Mouse (Mus musculus) limb, embryonic 14.5 days (tissue): ENCODE data around the gene Evx2. TPM values are rescaled to one million over a fixed set of nuclear protein-coding genes. Genes with fewer than 3 reads are reported as not detected.

ENCODE experiments used
- ATAC-seq: fragments of 200-750 bp; cut with Nextera tagmentation; 2 replicates; pipeline ENCODE4 v1.8.0; 2017; ENCODE audit warnings: low read depth, moderate number of reproducible peaks, moderate TSS enrichment; ENCODE audit not compliant: low FRiP score
- DNase-seq: peaks from one replicate; pipeline ENCODE4 v3.0.0-alpha.2; 2015; ENCODE audit warnings: low spot score
- H3K27ac ChIP-seq: fragments of 300-500 bp; sonication (generic); replicated peaks from 2 replicates; pipeline ENCODE4 v1.5.1; 2014; ENCODE audit warnings: low read depth, mild to moderate bottlenecking, low read length, moderate library complexity, mixed read lengths
- H3K27me3 ChIP-seq: fragments of 300-500 bp; sonication (generic); 2 replicates; pipeline ENCODE4 v1.6.1; 2014; ENCODE audit warnings: low read length, mixed read lengths; ENCODE audit not compliant: control insufficient read depth, insufficient read depth
- H3K36me3 ChIP-seq: fragments of 300-500 bp; sonication (generic); 2 replicates; pipeline ENCODE4 v1.6.1; 2014; ENCODE audit warnings: mild to moderate bottlenecking, low read length, moderate library complexity, mixed read lengths; ENCODE audit not compliant: control insufficient read depth, insufficient read depth
- H3K4me1 ChIP-seq: fragments of 300-500 bp; sonication (generic); 2 replicates; pipeline ENCODE4 v1.6.1; 2014; ENCODE audit warnings: antibody characterized with exemption, low read length, mixed read lengths; ENCODE audit not compliant: control insufficient read depth, insufficient read depth
- H3K4me2 ChIP-seq: fragments of 300-500 bp; sonication (generic); replicated peaks from 2 replicates; pipeline ENCODE4 v1.6.1; 2014; ENCODE audit warnings: low read depth, mild to moderate bottlenecking, low read length, moderate library complexity; ENCODE audit not compliant: severe bottlenecking
- H3K4me3 ChIP-seq: fragments of 300-500 bp; sonication (generic); replicated peaks from 2 replicates; pipeline ENCODE4 v1.5.1; 2014; ENCODE audit warnings: low read length
- H3K9ac ChIP-seq: fragments of 300-500 bp; sonication (generic); 2 replicates; pipeline ENCODE4 v1.6.1; 2014; ENCODE audit warnings: mild to moderate bottlenecking, low read depth, low read length, moderate library complexity; ENCODE audit not compliant: severe bottlenecking
- H3K9me3 ChIP-seq: fragments of 300-500 bp; sonication (generic); 2 replicates; pipeline ENCODE4 v1.6.1; 2016; ENCODE audit warnings: low read length; ENCODE audit not compliant: control insufficient read depth
- POLR2A ChIP-seq: fragments of 200-500 bp; IDR thresholded peaks from 2 replicates; pipeline ENCODE4 v1.8.0; 2012; ENCODE audit warnings: inconsistent platforms, mild to moderate bottlenecking, moderate library complexity, borderline replicate concordance; ENCODE audit not compliant: insufficient read depth, insufficient read length; ENCODE audit errors: extremely low read depth
- WGBS: fragments of 180-500 bp; shearing (Covaris S2); extraction: QIAGEN DNeasy Blood & Tissue Kit; methylation state at CpG from one replicate; pipeline ENCODE4 v1.1.7; 2014; 5-methylcytosine and 5-hydroxymethylcytosine counted together
- polyA plus RNA-seq, 2 experiments: library from polyadenylated mRNA; depleted of rRNA in 1 of 2; stranded (reverse) in 1 of 2; unstranded in 1 of 2; fragments of >200 nt; fragmentation: Nextera tagmentation in 1 of 2; extraction: Ambion mirVana in 1 of 2; gene quantifications; 2 replicates each; pipeline versions ENCODE4 v1.2.1 to v1.2.3; 2012 to 2014

The Evx2 gene
- polyA plus RNA-seq, 2 experiments, result 2.3 to 8.9 TPM

DNA sequence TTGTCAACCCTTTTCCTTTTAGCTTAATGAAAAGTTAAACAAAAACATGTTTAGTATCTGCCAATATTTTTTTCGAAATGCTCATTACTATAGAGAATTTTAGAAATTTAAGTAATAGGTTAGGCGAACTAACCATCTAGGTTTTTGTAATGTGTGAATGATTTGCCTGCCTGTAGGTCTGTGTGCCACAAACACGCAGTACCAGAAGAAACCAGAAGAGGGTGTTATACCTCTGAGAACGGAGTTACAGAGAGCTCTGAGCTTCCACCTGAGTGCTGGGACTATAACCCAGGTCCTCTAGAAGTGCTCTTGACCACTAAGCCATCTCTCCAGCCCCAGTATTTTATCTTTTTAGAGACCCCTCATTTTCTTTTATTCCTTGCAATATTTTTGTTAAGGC lies 23.9 kb downstream of the Evx2 start:
- H3K4me3 ChIP-seq, result no peak overlapping the region
- H3K4me1 ChIP-seq, result no peaks in the 10 kb centered on the region
- H3K36me3 ChIP-seq, result no peaks in the 10 kb centered on the region
- H3K9me3 ChIP-seq, result peaks cover 4% of the 10 kb centered on the region; the same call in 1 of the 2 replicates
- no peak overlapping the region for H3K27ac ChIP-seq
- no peak overlapping the region for H3K4me2 ChIP-seq
- no peaks in the 10 kb centered on the region for H3K27me3 ChIP-seq
- ATAC-seq, result no peak
- H3K9ac ChIP-seq, result no peak overlapping the region
- no peak for TF ChIP-seq POLR2A
- WGBS, result 67% methylated on average over 4 of the region's 4 CpGs
- no peak for DNase-seq

- DNase-seq, result peak; percentile 50
- peak overlapping the region; percentile 47 for H3K4me2 ChIP-seq
These were observed 39.0 kb downstream of the Evx2 start for GRCm38 (mm10) chr2:74620368-74620767.

DNA sequence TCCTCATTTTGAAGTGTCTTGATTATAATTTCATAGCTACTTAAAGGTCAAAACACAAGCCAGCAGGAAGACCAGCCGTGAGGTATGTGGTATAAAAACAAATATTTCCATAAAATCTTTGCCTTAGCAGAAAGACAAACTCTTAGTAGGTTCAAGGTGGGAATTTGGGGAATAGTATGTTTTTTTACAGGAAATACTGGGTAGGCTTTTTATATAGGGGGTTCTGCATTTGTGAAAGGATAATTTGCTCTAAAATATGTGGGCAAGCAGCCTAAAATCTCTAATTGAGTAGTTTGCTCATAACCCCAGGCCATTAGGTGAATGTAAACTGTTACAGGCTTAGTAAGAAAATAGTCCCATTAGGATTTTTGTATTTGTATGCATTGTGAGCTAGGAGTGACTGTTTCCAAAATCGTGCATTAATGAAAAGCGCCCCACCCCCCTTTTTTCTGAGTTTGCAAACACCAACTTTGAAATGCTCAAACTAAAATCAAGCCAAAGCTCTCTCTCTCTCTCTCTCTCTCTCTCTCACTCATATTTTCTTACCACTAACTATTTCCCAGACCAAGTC lies 39.6 kb downstream of the Evx2 start:
- no peaks in the 10 kb centered on the region for H3K9me3 ChIP-seq
- H3K4me2 ChIP-seq, result peak overlapping the region; percentile 47
- H3K27me3 ChIP-seq, result no peaks in the 10 kb centered on the region
- DNase-seq (peak; percentile 69), ATAC-seq (peak; percentile 58)
- H3K27ac ChIP-seq, result peak overlapping the region; percentile 87; the same call in 1 of the 2 replicates
- TF ChIP-seq POLR2A, result no peak
- peak overlapping the region; percentile 6; the same call in 1 of the 2 replicates for H3K9ac ChIP-seq
- WGBS, result 29% methylated on average over 3 of the region's 3 CpGs
- no peaks in the 10 kb centered on the region for H3K36me3 ChIP-seq
- H3K4me3 ChIP-seq, result no peak overlapping the region; the same call in 1 of the 2 replicates
- H3K4me1 ChIP-seq, result peaks cover 10% of the 10 kb centered on the region; the same call in 1 of the 2 replicates

More at GRCm38 (mm10) chr2:74620368-74620767, 39.0 kb downstream of the Evx2 start:
- Histone ChIP-seq H3K27me3 (no peaks in the 10 kb centered on the region), H3K4me3 (peak overlapping the region; percentile 22), H3K27ac (peak overlapping the region; percentile 87), H3K36me3 (no peaks in the 10 kb centered on the region), H3K9ac (peak overlapping the region; percentile 6; the same call in 1 of the 2 replicates), H3K4me1 (peaks cover 10% of the 10 kb centered on the region; the same call in 1 of the 2 replicates), H3K9me3 (no peaks in the 10 kb centered on the region)
- ATAC-seq, result peak; percentile 24; the same call in 1 of the 2 replicates
- 38% methylated on average over 10 of the region's 10 CpGs for WGBS
- TF ChIP-seq POLR2A, result no peak

GRCm38 (mm10) chr2:74617706-74618105 lies 41.7 kb downstream of the Evx2 start:
- Histone ChIP-seq H3K4me1 (peaks cover 10% of the 10 kb centered on the region; the same call in 1 of the 2 replicates), H3K36me3 (no peaks in the 10 kb centered on the region), H3K4me3 (peak overlapping the region; percentile 10; the same call in 1 of the 2 replicates), H3K27ac (no peak overlapping the region), H3K9me3 (no peaks in the 10 kb centered on the region), H3K4me2 (peak overlapping the region; percentile 22; the same call in 1 of the 2 replicates), H3K9ac (no peak overlapping the region), H3K27me3 (no peaks in the 10 kb centered on the region)
- ATAC-seq, result no peak
- DNase-seq, result peak; percentile 54
- WGBS, result 25% methylated on average over 9 of the region's 9 CpGs
- TF ChIP-seq POLR2A, result no peak

- no peak overlapping the region for H3K27ac ChIP-seq
These were observed 48.0 kb downstream of the Evx2 start for GRCm38 (mm10) chr2:74611406-74611805.

More at GRCm38 (mm10) chr2:74611406-74611805, 48.0 kb downstream of the Evx2 start:
- Histone ChIP-seq H3K27me3 (no peaks in the 10 kb centered on the region), H3K4me3 (no peak overlapping the region), H3K4me2 (no peak overlapping the region), H3K9ac (no peak overlapping the region), H3K36me3 (no peaks in the 10 kb centered on the region), H3K9me3 (peaks cover 5% of the 10 kb centered on the region; the same call in 1 of the 2 replicates), H3K4me1 (no peaks in the 10 kb centered on the region)
- WGBS, result 92% methylated on average over 4 of the region's 4 CpGs
- no peak for TF ChIP-seq POLR2A
- ATAC-seq (no peak), DNase-seq (no peak)
